Mouse (Mus musculus): Measurements from ENCODE around the gene Cul7. TPM values are rescaled to one million over a fixed set of nuclear protein-coding genes. Genes with fewer than 3 reads are reported as not detected.

Gene Cul7
- 48.2 and 49.5 TPM in 2 replicates for polyA plus RNA-seq (2015; fragmentation: Nextera tagmentation; extraction: Ambion mirVana)

GRCm38 (mm10) chr17:46650232-46651031 is at the start of gene Cul7:
Gene Cul7, plus strand, starts transcription at chr17:46650337.
- Histone ChIP-seq H3K36me3 (peaks cover 40% of the 10 kb centered on the region), H3K9me3 (no peaks in the 10 kb centered on the region), H3K27ac (peak within 1 kb of the TSS; percentile 96), H3K4me3 (peak within 1 kb of the TSS; percentile 70), H3K27me3 (no peaks in the 10 kb centered on the region), H3K9ac (peak within 1 kb of the TSS; percentile 84), H3K4me1 (peaks cover 41% of the 10 kb centered on the region), H3K4me2 (peak within 1 kb of the TSS; percentile 87)
- under 1% methylated on average over 58 of the region's 58 CpGs for WGBS
- ATAC-seq (ENCODE audit: borderline replicate concordance, extremely low read depth, low FRiP score, low TSS enrichment), result peak; percentile 94

- Histone ChIP-seq H3K27me3 (no peaks in the 10 kb centered on the region), H3K4me3 (no peak overlapping the region), H3K9me3 (no peaks in the 10 kb centered on the region), H3K4me1 (peaks cover 21% of the 10 kb centered on the region), H3K36me3 (peaks cover 11% of the 10 kb centered on the region), H3K9ac (no peak overlapping the region), H3K27ac (no peak overlapping the region), H3K4me2 (no peak overlapping the region)
- 81% methylated on average over 2 of the region's 2 CpGs for WGBS
- no peak for ATAC-seq (ENCODE audit: borderline replicate concordance, extremely low read depth, low FRiP score, low TSS enrichment)
Measured at GRCm38 (mm10) chr17:46600569-46600968, 49.6 kb upstream of the Cul7 start.

- Histone ChIP-seq H3K27me3 (no peaks in the 10 kb centered on the region), H3K9ac (no peak overlapping the region), H3K9me3 (no peaks in the 10 kb centered on the region), H3K4me3 (no peak overlapping the region), H3K36me3 (peaks cover 5% of the 10 kb centered on the region; the same call in 1 of the 2 replicates), H3K27ac (peak overlapping the region; percentile 41; the same call in 1 of the 2 replicates), H3K4me2 (no peak overlapping the region), H3K4me1 (peaks cover 29% of the 10 kb centered on the region)
- WGBS, result 34% methylated on average over 9 of the region's 9 CpGs
- ATAC-seq (ENCODE audit: borderline replicate concordance, extremely low read depth, low FRiP score, low TSS enrichment), result peak; percentile 59
Measured at GRCm38 (mm10) chr17:46602212-46602611, 47.9 kb upstream of the Cul7 start.

DNA sequence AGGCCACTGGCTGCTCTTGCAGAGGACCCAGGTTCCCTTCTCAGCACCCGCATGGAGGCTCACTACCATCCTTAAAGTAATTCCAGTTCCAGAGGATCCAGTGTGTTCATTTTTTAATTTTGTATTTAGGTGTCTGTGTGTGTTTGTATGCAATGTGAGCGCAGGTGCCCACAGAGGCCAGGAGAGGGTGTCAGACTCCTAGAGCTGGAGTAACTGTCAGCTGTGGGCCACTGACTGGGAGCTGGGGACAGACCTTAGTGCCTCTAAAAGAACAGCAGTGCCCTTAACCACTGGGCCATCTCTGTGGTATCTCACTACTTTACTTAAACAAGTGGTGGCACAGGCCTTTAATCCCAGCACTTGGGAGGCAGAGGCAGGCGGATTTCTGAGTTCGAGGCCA is 46.9 kb upstream of the Cul7 start:
- H3K4me1 ChIP-seq, result peaks cover 29% of the 10 kb centered on the region
- H3K36me3 ChIP-seq, result peaks cover 1% of the 10 kb centered on the region; the same call in 1 of the 2 replicates
- H3K4me3 ChIP-seq, result no peak overlapping the region
- no peaks in the 10 kb centered on the region for H3K9me3 ChIP-seq
- H3K9ac ChIP-seq, result no peak overlapping the region
- no peak for ATAC-seq (ENCODE audit: borderline replicate concordance, extremely low read depth, low FRiP score, low TSS enrichment)
- 95% methylated on average over 4 of the region's 4 CpGs for WGBS
- no peak overlapping the region for H3K27ac ChIP-seq
- no peaks in the 10 kb centered on the region for H3K27me3 ChIP-seq
- H3K4me2 ChIP-seq, result no peak overlapping the region

GRCm38 (mm10) chr17:46605126-46605525 is 45.0 kb upstream of the Cul7 start:
- peaks cover 37% of the 10 kb centered on the region for H3K4me1 ChIP-seq
- WGBS, result 65% methylated on average over 5 of the region's 5 CpGs

DNA sequence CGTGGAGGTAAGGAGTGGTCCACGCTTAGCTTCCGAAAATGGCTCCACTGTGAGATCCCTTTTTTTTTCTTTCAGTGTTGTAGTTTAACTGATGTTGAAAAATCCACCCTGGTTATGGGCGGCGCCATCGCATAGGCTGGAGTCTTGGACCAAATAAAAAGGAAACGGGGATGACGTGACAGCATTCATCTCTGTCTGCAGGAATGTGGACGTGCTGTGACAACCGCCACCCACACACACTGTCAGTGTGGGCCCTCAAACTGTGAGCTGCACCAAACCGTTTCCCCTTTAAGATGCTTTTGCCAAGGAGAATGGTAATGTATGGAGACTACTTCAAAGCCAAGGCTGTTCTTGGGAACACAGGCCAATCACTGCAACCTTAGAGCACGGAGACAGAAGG is 44.1 kb upstream of the Cul7 start:
- ATAC-seq (ENCODE audit: borderline replicate concordance, extremely low read depth, low FRiP score, low TSS enrichment), result peak; percentile 56; the same call in 1 of the 2 replicates
- Histone ChIP-seq H3K9ac (no peak overlapping the region), H3K9me3 (no peaks in the 10 kb centered on the region), H3K4me3 (no peak overlapping the region), H3K4me1 (peaks cover 45% of the 10 kb centered on the region), H3K36me3 (no peaks in the 10 kb centered on the region), H3K27me3 (no peaks in the 10 kb centered on the region), H3K27ac (peak overlapping the region; percentile 17; the same call in 1 of the 2 replicates), H3K4me2 (no peak overlapping the region)
- 64% methylated on average over 12 of the region's 12 CpGs for WGBS

More at GRCm38 (mm10) chr17:46605126-46605525, 45.0 kb upstream of the Cul7 start:
- no peak for ATAC-seq (ENCODE audit: borderline replicate concordance, extremely low read depth, low FRiP score, low TSS enrichment)
- H3K36me3 ChIP-seq, result no peaks in the 10 kb centered on the region
- no peaks in the 10 kb centered on the region for H3K27me3 ChIP-seq
- no peak overlapping the region for H3K9ac ChIP-seq
- H3K4me3 ChIP-seq, result no peak overlapping the region
- H3K9me3 ChIP-seq, result no peaks in the 10 kb centered on the region
- H3K27ac ChIP-seq, result no peak overlapping the region
- H3K4me2 ChIP-seq, result no peak overlapping the region

- H3K27me3 ChIP-seq, result no peaks in the 10 kb centered on the region
Measured at GRCm38 (mm10) chr17:46609721-46610514, 40.2 kb upstream of the Cul7 start.

GRCm38 (mm10) chr17:46611316-46611715 is 38.8 kb upstream of the Cul7 start:
- H3K9ac ChIP-seq, result no peak overlapping the region
- no peaks in the 10 kb centered on the region for H3K9me3 ChIP-seq
- H3K4me2 ChIP-seq, result no peak overlapping the region
- H3K27me3 ChIP-seq, result no peaks in the 10 kb centered on the region
- H3K4me3 ChIP-seq, result no peak overlapping the region
- H3K36me3 ChIP-seq, result no peaks in the 10 kb centered on the region
- peaks cover 65% of the 10 kb centered on the region for H3K4me1 ChIP-seq
- WGBS, result 91% methylated on average over 6 of the region's 6 CpGs
- peak overlapping the region; percentile 91; the same call in 1 of the 2 replicates for H3K27ac ChIP-seq
- 0 out of 2 replicates have a peak, but pooled peaks have one; percentile 12 for ATAC-seq (ENCODE audit: borderline replicate concordance, extremely low read depth, low FRiP score, low TSS enrichment)

More at GRCm38 (mm10) chr17:46609721-46610514, 40.2 kb upstream of the Cul7 start:
- 43% methylated on average over 15 of the region's 15 CpGs for WGBS
- Histone ChIP-seq H3K9me3 (no peaks in the 10 kb centered on the region), H3K36me3 (no peaks in the 10 kb centered on the region), H3K4me3 (peak overlapping the region; percentile 11), H3K4me2 (peak overlapping the region; percentile 48), H3K27ac (peak overlapping the region; percentile 79), H3K4me1 (peaks cover 69% of the 10 kb centered on the region), H3K9ac (0 out of 2 replicates have a peak overlapping the region, but pooled peaks have one; percentile 2)
- ATAC-seq (ENCODE audit: borderline replicate concordance, extremely low read depth, low FRiP score, low TSS enrichment), result peak; percentile 70; the same call in 1 of the 2 replicates

GRCm38 (mm10) chr17:46612189-46612588 is 37.9 kb upstream of the Cul7 start:
- H3K27ac ChIP-seq, result peak overlapping the region; percentile 91
- H3K4me2 ChIP-seq, result 0 out of 2 replicates have a peak overlapping the region, but pooled peaks have one; percentile 7
- ATAC-seq (ENCODE audit: borderline replicate concordance, extremely low read depth, low FRiP score, low TSS enrichment), result no peak
- no peaks in the 10 kb centered on the region for H3K9me3 ChIP-seq
- H3K4me1 ChIP-seq, result peaks cover 71% of the 10 kb centered on the region
- 35% methylated on average over 2 of the region's 2 CpGs for WGBS
- no peak overlapping the region; the same call in 1 of the 2 replicates for H3K9ac ChIP-seq
- H3K36me3 ChIP-seq, result no peaks in the 10 kb centered on the region
- no peak overlapping the region for H3K4me3 ChIP-seq
- no peaks in the 10 kb centered on the region for H3K27me3 ChIP-seq

DNA sequence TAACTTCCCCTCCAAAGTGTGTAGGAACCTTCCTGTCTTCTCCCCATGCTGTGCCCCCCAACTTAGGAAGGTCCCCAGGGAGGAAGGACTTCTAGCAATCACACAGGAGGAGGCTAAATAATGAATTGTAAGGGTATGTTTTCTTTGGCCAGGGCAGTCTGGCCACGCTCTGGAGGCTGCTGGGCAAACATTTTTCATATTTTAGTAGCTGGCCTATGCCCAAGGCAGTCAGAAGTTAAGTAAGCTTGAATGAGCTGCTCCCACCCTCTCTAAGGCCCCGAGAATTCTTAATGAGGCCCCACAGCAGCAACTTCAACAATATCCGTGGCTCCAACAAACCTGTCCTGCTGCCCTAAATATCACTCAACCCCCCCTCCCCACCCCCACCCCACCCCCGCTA is 37.3 kb upstream of the Cul7 start:
- ATAC-seq (ENCODE audit: borderline replicate concordance, extremely low read depth, low FRiP score, low TSS enrichment), result peak; percentile 27; the same call in 1 of the 2 replicates
- no peak overlapping the region for H3K9ac ChIP-seq

GRCm38 (mm10) chr17:46613229-46613628 is 36.9 kb upstream of the Cul7 start:
- no peaks in the 10 kb centered on the region for H3K36me3 ChIP-seq
- 34% methylated on average over 3 of the region's 3 CpGs for WGBS
- peaks cover 82% of the 10 kb centered on the region for H3K4me1 ChIP-seq
- H3K4me2 ChIP-seq, result peak overlapping the region; percentile 7
- peak overlapping the region; percentile 91 for H3K27ac ChIP-seq
- H3K4me3 ChIP-seq, result no peak overlapping the region
- no peak for ATAC-seq (ENCODE audit: borderline replicate concordance, extremely low read depth, low FRiP score, low TSS enrichment)
- no peaks in the 10 kb centered on the region for H3K27me3 ChIP-seq
- H3K9me3 ChIP-seq, result no peaks in the 10 kb centered on the region
- H3K9ac ChIP-seq, result 0 out of 2 replicates have a peak overlapping the region, but pooled peaks have one; percentile 30

More for the DNA sequence above, 37.3 kb upstream of the Cul7 start:
- 9% methylated on average over 4 of the region's 4 CpGs for whole genome bisulfite sequencing
- Histone ChIP-seq H3K9me3 (no peaks in the 10 kb centered on the region), H3K4me3 (no peak overlapping the region), H3K36me3 (no peaks in the 10 kb centered on the region), H3K4me2 (peak overlapping the region; percentile 7), H3K27me3 (no peaks in the 10 kb centered on the region), H3K4me1 (peaks cover 77% of the 10 kb centered on the region), H3K27ac (peak overlapping the region; percentile 91)

Measured in lung, embryonic 15.5 days (tissue).